Mouse (Mus musculus): ENCODE measurements at regions not wholly inside any gene's neighbourhood (a gene's known extent, or its start where the extent isn't known, plus 50 kb on each side); places are given as distances from the start of the nearest gene placed in this dataset.

GRCm38 (mm10) chrX:163669886-163670285, 91.2 kb downstream of the Rnf138rt1 start:
- DNase-seq, result peak in 1 of 2 experiments; percentile 3

Measured in layer of hippocampus, postnatal 36 days (tissue).